Mouse (Mus musculus) cortical plate, adult 2 months (tissue): ENCODE data around the gene Desi2. TPM values are rescaled to one million over a fixed set of nuclear protein-coding genes. Genes with fewer than 3 reads are reported as not detected.
"Not testable (repeated sequence)": the region's sequence is repeated elsewhere in the genome, so short reads cannot be mapped to it uniquely, and the experiment has no call there.

ENCODE experiments used
- H3K27ac ChIP-seq: fragments of 200-500 bp; 2 replicates; pipeline ENCODE4 v1.5.1; 2012; ENCODE audit warnings: low read length, control low read depth, inconsistent platforms; ENCODE audit not compliant: insufficient read depth
- H3K4me1 ChIP-seq: fragments of 200-500 bp; 2 replicates; pipeline ENCODE4 v1.6.1; 2011; ENCODE audit warnings: low read length; ENCODE audit not compliant: control insufficient read depth, insufficient read depth
- H3K4me3 ChIP-seq: fragments of 200-500 bp; 2 replicates; pipeline ENCODE4 v1.5.1; 2011; ENCODE audit warnings: mild to moderate bottlenecking, low read length, control low read depth; ENCODE audit not compliant: insufficient read depth
- CTCF ChIP-seq: fragments of 200-500 bp; IDR thresholded peaks from 2 replicates; pipeline ENCODE4 v1.5.1; 2011; ENCODE audit warnings: mild to moderate bottlenecking, control low read depth, low read length; ENCODE audit not compliant: insufficient read depth; ENCODE audit errors: extremely low read depth
- POLR2A ChIP-seq: fragments of 200-500 bp; IDR thresholded peaks from 2 replicates; pipeline ENCODE4 v1.6.1; 2011; ENCODE audit warnings: mild to moderate bottlenecking, low read length, control low read depth; ENCODE audit not compliant: insufficient read depth; ENCODE audit errors: extremely low read depth
- polyA plus RNA-seq: library from polyadenylated mRNA; depleted of rRNA; stranded (reverse); fragments of >200 nt; gene quantifications from 2 replicates; pipeline ENCODE4 v1.2.3, GENCODE M21; 2012

The Desi2 gene
- polyA plus RNA-seq, 1 experiment: 10.7 TPM

- no peak for TF ChIP-seq CTCF
- H3K4me1 ChIP-seq: no peaks in the 10 kb centered on the region
- no peak overlapping the region for H3K27ac ChIP-seq
- no peak overlapping the region for H3K4me3 ChIP-seq
Measured at GRCm38 (mm10) chr1:178258821-178259220, 71.6 kb downstream of the Desi2 start.

GRCm38 (mm10) chr1:178265381-178265780 is 78.2 kb downstream of the Desi2 start:
- not testable (repeated sequence) for H3K27ac ChIP-seq, H3K4me3 ChIP-seq, H3K4me1 ChIP-seq

GRCm38 (mm10) chr1:178270635-178271034 is 83.4 kb downstream of the Desi2 start:
- no peaks in the 10 kb centered on the region for H3K4me1 ChIP-seq
- H3K4me3 ChIP-seq: no peak overlapping the region
- TF ChIP-seq POLR2A (no peak), CTCF (no peak)
- H3K27ac ChIP-seq: no peak overlapping the region

- no peak overlapping the region for H3K27ac ChIP-seq
- no peaks in the 10 kb centered on the region for H3K4me1 ChIP-seq
- no peak for TF ChIP-seq CTCF
- peak overlapping the region; percentile 34; the same call in 1 of the 2 replicates for H3K4me3 ChIP-seq
Measured at GRCm38 (mm10) chr1:178275174-178275730, 88.0 kb downstream of the Desi2 start.

- TF ChIP-seq CTCF: no peak
- no peak for TF ChIP-seq POLR2A
- Histone ChIP-seq H3K4me1 (no peaks in the 10 kb centered on the region), H3K27ac (no peak overlapping the region), H3K4me3 (peak overlapping the region; percentile 34)
Measured at GRCm38 (mm10) chr1:178275738-178276053, 88.5 kb downstream of the Desi2 start.

- H3K4me3 ChIP-seq: peak overlapping the region; percentile 34
- TF ChIP-seq CTCF (no peak), POLR2A (no peak)
- peak overlapping the region; percentile 91 for H3K27ac ChIP-seq
Measured at GRCm38 (mm10) chr1:178276054-178276911, 89.1 kb downstream of the Desi2 start.

GRCm38 (mm10) chr1:178283314-178283713 is 96.1 kb downstream of the Desi2 start:
- not testable (repeated sequence) for H3K4me3 ChIP-seq, H3K27ac ChIP-seq, H3K4me1 ChIP-seq

More at GRCm38 (mm10) chr1:178276054-178276911, 89.1 kb downstream of the Desi2 start:
- no peaks in the 10 kb centered on the region for H3K4me1 ChIP-seq

GRCm38 (mm10) chr1:178283946-178284720 is 96.9 kb downstream of the Desi2 start:
- Histone ChIP-seq H3K4me1 (no peaks in the 10 kb centered on the region), H3K4me3 (no peak overlapping the region), H3K27ac (no peak overlapping the region)
- TF ChIP-seq CTCF: no peak
- no peak for TF ChIP-seq POLR2A

GRCm38 (mm10) chr1:178287601-178288176 is 100.5 kb downstream of the Desi2 start:
- TF ChIP-seq POLR2A: no peak
- TF ChIP-seq CTCF: no peak
- Histone ChIP-seq H3K4me3 (no peak overlapping the region), H3K27ac (no peak overlapping the region), H3K4me1 (no peaks in the 10 kb centered on the region)

GRCm38 (mm10) chr1:178291716-178292115 is 104.5 kb downstream of the Desi2 start:
- no peak overlapping the region for H3K4me3 ChIP-seq
- no peak overlapping the region for H3K27ac ChIP-seq
- peaks cover 2% of the 10 kb centered on the region for H3K4me1 ChIP-seq
- no peak for TF ChIP-seq POLR2A
- TF ChIP-seq CTCF: no peak
